Mouse (Mus musculus): ENCODE data around the gene Pck1.

DNA sequence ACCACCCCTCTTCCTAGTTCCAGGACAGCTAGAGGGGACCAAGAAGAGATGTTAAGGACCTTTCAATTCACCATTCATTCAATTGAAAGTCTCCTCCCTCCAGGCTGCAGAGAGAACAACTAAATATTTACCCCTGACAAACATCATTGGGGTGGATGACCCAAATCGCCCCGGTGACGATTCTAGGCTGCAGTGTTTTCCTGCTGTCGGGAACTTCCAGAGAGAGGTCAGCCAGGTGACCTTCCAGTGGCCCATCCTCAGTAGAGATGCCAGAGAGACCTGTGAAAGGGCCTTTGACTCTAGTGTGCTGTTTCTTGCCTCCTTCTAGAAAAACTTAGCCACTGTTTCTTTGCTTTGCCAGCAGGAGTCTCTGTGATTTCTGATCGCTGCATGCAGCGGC, 6.1 kb upstream of the Pck1 start:
- no peak for TF ChIP-seq POLR2A (IDR thresholded peaks at IDR 0.05; ENCODE audit: borderline replicate concordance, control insufficient read depth, low read depth, low read length)
- no peak for TF ChIP-seq CTCF (IDR thresholded peaks at IDR 0.05; ENCODE audit: control insufficient read depth, insufficient read depth, low read length)

Measured in bone marrow, adult 2 months (tissue).